Mouse (Mus musculus) myocyte (in vitro differentiated cells): ENCODE results near the gene Cc2d1b.

ENCODE experiments used
- CEBPB ChIP-seq: IDR thresholded peaks from 2 replicates; pipeline ENCODE4 v1.6.1; 2011; ENCODE audit warnings: mild to moderate bottlenecking, moderate library complexity; ENCODE audit not compliant: poor library complexity, insufficient read depth, severe bottlenecking
- MAX ChIP-seq: IDR thresholded peaks from one replicate; pipeline ENCODE4 v1.6.1; 2011; ENCODE audit warnings: low read depth, mild to moderate bottlenecking, control low read depth
- POLR2A ChIP-seq: IDR thresholded peaks from one replicate; pipeline ENCODE4 v1.6.1; 2011; ENCODE audit warnings: low read depth, mild to moderate bottlenecking, control low read depth, moderate library complexity; ENCODE audit not compliant: insufficient read length
- POLR2AphosphoS2 ChIP-seq: IDR thresholded peaks from one replicate; pipeline ENCODE4 v1.6.1; 2011; ENCODE audit warnings: low read depth, control low read depth; ENCODE audit not compliant: insufficient read length
- TCF12 ChIP-seq: IDR thresholded peaks from one replicate; pipeline ENCODE4 v1.6.1; 2011; ENCODE audit warnings: mild to moderate bottlenecking, control low read depth; ENCODE audit not compliant: poor library complexity, insufficient read depth, severe bottlenecking
- USF1 ChIP-seq: IDR thresholded peaks from one replicate; pipeline ENCODE4 v1.6.1; 2011; ENCODE audit warnings: low read depth, mild to moderate bottlenecking, control low read depth, moderate library complexity

GRCm38 (mm10) chr4:108627066-108627465, 7.3 kb downstream of the Cc2d1b start:
- TF ChIP-seq POLR2A (no peak), POLR2AphosphoS2 (peak; percentile 19), CEBPB (no peak), TCF12 (no peak), USF1 (no peak), MAX (no peak)
